Mouse (Mus musculus) hindbrain, postnatal 0 days (tissue): ENCODE results near the gene C3ar1. TPM values are rescaled to one million over a fixed set of nuclear protein-coding genes. Genes with fewer than 3 reads are reported as not detected.

Source experiments
- ATAC-seq: fragments of 200-750 bp; cut with Nextera tagmentation; 2 replicates; pipeline ENCODE4 v1.8.0; 2017; ENCODE audit warnings: mild to moderate bottlenecking, moderate TSS enrichment, moderate library complexity
- DNase-seq: peaks from one replicate; pipeline ENCODE4 v3.0.0-alpha.2; 2015; ENCODE audit warnings: low spot score
- H3K27ac ChIP-seq: fragments of 300-500 bp; sonication (generic); 2 replicates; pipeline ENCODE4 v1.5.1; 2014; ENCODE audit warnings: mild to moderate bottlenecking
- H3K27me3 ChIP-seq: fragments of 300-500 bp; sonication (generic); 2 replicates; pipeline ENCODE4 v1.6.1; 2014; ENCODE audit warnings: low read length, mixed read lengths; ENCODE audit not compliant: insufficient read depth
- H3K36me3 ChIP-seq: fragments of 300-500 bp; sonication (generic); 2 replicates; pipeline ENCODE4 v1.6.1; 2014; ENCODE audit warnings: low read length, mixed read lengths; ENCODE audit not compliant: insufficient read depth
- H3K4me1 ChIP-seq: fragments of 300-500 bp; sonication (generic); 2 replicates; pipeline ENCODE4 v1.6.1; 2014; ENCODE audit warnings: antibody characterized with exemption, low read length, mixed read lengths; ENCODE audit not compliant: insufficient read depth
- H3K4me2 ChIP-seq: fragments of 300-500 bp; sonication (generic); 2 replicates; pipeline ENCODE4 v1.6.1; 2014; ENCODE audit warnings: low read depth, mild to moderate bottlenecking, low read length, moderate library complexity, mixed read lengths
- H3K4me3 ChIP-seq: fragments of 300-500 bp; sonication (generic); 2 replicates; pipeline ENCODE4 v1.5.1; 2014; ENCODE audit warnings: low read length
- H3K9ac ChIP-seq: fragments of 300-500 bp; sonication (generic); replicated peaks from 2 replicates; pipeline ENCODE4 v1.6.1; 2014; ENCODE audit warnings: mild to moderate bottlenecking, low read length, moderate library complexity, mixed read lengths
- H3K9me3 ChIP-seq: fragments of 300-500 bp; sonication (generic); 2 replicates; pipeline ENCODE4 v1.6.1; 2016; ENCODE audit warnings: low read length, mixed read lengths
- CTCF ChIP-seq: IDR thresholded peaks from 2 replicates; pipeline ENCODE4 v1.5.1; 2016; ENCODE audit warnings: antibody characterized with exemption, control low read depth, low read depth
- WGBS: fragments of 180-500 bp; shearing (Covaris S2); extraction: QIAGEN DNeasy Blood & Tissue Kit; methylation state at CpG from one replicate; pipeline ENCODE4 v1.1.7; 2014; 5-methylcytosine and 5-hydroxymethylcytosine counted together
- polyA plus RNA-seq: library from polyadenylated mRNA; unstranded; fragments of >200 nt; fragmentation: Nextera tagmentation; extraction: Ambion mirVana; gene quantifications from 2 replicates; pipeline ENCODE4 v1.2.1, GENCODE M21; 2015
- total RNA-seq: library from RNA; depleted of rRNA; stranded (reverse); fragments of >200 nt; gene quantifications from 2 replicates; pipeline ENCODE4 v1.2.3, GENCODE M21; 2014

C3ar1 gene
- total and polyA plus RNA-seq, 2 experiments from 2014 or later = 1.4 to 2.2 TPM

DNA sequence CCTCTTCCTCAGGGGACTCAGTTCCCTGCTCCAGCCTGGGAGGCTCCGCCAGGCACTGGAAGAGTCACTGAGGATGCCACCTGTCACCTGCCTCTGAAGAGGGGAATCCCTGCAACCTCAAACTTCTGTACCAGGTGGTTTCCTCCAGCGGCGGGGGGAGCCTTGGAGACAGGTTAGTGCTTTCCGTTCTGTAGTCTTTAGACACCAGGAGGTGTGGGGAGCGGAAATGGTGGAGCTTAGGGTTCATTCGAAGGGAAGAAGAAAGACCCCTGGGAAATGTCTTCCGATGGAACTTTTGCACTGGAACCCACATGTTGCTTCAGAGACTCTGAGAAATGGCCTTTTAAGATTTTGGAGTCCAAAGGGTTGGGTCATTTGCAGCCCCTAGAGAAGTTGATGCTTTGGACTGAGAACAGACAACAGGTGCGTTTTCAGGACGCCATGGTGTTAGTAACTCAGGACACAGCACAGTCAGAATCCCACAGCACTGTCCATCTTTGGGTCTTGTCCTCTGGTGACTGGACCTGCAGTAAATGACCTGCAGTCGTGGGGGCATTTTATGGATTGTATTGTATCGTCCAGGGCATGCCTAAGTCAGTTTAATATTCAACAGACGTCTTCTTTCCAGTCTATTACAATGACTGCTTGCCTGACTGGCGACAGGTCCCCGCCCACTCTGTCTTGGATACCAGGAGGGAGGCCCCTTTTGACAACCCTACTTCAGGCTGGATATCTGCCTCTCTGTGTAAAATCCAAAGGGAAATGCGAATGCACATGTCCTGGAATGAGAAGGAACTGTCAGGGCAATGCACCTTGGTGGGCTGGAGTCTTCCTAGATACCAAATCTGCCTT lies 34.9 kb downstream of the C3ar1 start:
- Histone ChIP-seq H3K4me1 (peaks cover 20% of the 10 kb centered on the region), H3K4me2 (peak overlapping the region; percentile 99), H3K9ac (peak overlapping the region; percentile 94), H3K27me3 (no peaks in the 10 kb centered on the region), H3K36me3 (no peaks in the 10 kb centered on the region), H3K27ac (no peak overlapping the region), H3K4me3 (peak overlapping the region; percentile 99), H3K9me3 (no peaks in the 10 kb centered on the region)
- ATAC-seq (no peak), DNase-seq (no peak)
- no peak for TF ChIP-seq CTCF
- 17% methylated on average over 15 of the region's 15 CpGs for WGBS

DNA sequence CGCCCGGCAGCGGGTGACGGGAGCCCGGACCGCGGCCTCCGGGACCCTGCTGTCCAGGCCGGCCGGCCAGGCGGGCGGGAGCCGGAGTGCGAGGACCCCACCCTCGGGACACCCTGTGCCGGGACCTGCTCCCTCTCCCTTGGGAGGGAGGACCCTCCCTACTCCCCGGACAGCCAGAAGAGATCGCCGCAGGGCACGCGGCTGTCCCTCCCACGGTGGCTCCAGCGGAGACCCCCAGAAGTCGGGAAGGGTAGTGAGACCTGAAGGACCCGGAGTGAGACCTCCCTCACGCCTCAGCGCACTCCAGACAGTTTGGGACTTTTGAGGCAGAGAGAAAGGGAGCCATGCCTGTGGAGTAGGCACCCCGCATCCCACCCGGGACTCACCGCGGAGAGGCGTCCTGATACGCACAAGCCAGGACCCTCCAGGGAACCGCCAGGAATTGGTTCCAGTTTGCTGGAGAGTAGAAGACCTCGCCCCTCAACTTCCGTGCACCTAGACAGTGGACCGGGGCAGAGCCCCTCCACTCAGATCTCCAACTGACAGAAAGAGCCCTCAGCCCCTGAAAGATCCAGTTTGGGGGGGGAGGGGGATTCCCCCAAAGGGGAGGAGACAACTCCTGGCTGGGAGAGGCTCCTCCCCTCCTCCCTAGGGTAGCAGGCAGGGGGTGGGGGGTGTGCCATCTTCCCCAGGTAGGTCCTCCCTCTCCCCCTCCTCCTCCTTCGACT lies 35.7 kb downstream of the C3ar1 start:
- DNase-seq (peak; percentile 35), ATAC-seq (peak; percentile 78)
- H3K9ac ChIP-seq = peak overlapping the region; percentile 94
- peak overlapping the region; percentile 99 for H3K4me2 ChIP-seq
- peak overlapping the region; percentile 74 for H3K27ac ChIP-seq
- WGBS = under 1% methylated on average over 32 of the region's 38 CpGs
- H3K4me1 ChIP-seq = peaks cover 13% of the 10 kb centered on the region
- TF ChIP-seq CTCF = no peak
- no peaks in the 10 kb centered on the region for H3K27me3 ChIP-seq
- H3K9me3 ChIP-seq = no peaks in the 10 kb centered on the region
- no peaks in the 10 kb centered on the region for H3K36me3 ChIP-seq
- H3K4me3 ChIP-seq = peak overlapping the region; percentile 99

DNA sequence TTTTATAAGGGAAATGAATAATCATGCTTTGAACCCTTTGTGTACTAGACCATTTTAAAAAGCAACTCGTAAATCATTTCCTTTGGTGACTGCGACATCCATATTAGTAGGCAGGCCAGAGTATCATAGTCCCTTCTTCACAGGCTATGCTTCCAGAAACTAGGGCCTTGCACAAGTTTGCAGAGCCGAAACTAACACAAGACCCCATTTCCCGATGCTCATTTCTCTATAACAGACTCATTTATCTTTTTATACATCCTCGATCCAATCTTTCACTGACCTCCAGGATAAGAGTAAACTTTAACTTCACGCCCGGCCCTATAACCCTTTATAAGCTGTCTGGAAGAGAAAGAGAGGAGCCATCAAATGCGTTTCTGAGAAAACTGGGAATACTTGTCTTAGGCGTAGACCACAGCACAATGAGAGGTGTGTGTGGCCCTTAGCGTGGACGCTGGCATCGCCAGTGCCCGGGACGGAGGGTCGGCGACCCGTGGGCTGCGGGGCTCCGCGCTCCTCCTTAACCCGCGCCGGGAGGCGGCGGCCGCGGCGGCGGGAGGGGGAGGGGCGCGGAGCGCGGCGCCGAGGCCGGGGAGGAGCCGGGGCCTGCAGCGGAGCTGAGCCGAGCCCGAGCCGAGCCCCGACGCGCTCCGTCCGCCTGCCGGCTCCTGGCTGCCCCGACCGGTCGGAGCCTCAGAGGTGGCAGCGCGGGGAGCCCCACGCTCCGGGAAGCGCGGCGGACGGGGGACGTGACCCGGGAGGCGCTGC lies 36.5 kb downstream of the C3ar1 start, which contains the start of gene Foxj2:
Foxj2 (plus strand) TSS at position 609 of the 765 bp plus-strand sequence.
- ATAC-seq = peak; percentile 87
- DNase-seq = peak; percentile 78
- peak within 1 kb of the TSS; percentile 94 for H3K9ac ChIP-seq
- H3K4me1 ChIP-seq = peaks cover 12% of the 10 kb centered on the region
- H3K4me2 ChIP-seq = peak within 1 kb of the TSS; percentile 99
- H3K9me3 ChIP-seq = no peaks in the 10 kb centered on the region
- no peaks in the 10 kb centered on the region for H3K36me3 ChIP-seq
- H3K4me3 ChIP-seq = peak within 1 kb of the TSS; percentile 99
- peak within 1 kb of the TSS; percentile 74 for H3K27ac ChIP-seq
- no peak for TF ChIP-seq CTCF
- H3K27me3 ChIP-seq = no peaks in the 10 kb centered on the region
- 1% methylated on average over 54 of the region's 61 CpGs for WGBS

DNA sequence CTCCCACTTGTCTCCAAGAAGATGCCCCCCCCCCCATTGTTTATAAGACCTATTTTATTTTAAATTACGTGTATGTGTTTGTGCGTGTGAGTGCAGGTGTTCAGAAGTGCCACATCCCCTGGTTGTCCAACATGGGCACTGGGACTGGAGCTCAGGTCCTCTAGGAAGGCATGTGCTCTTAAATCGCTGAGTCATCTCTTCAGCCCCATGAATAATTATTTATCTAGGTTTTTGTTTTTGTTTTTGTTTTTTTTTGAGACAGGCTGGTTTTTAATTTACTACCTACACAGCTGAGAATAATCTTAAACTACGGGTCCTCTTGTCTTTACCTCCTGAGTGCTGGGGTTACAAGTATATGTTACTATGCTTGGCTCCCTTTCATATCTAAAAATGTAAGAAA lies 42.3 kb downstream of the C3ar1 start:
- no peak for DNase-seq
- H3K4me2 ChIP-seq = no peak overlapping the region
- TF ChIP-seq CTCF = no peak
- no peak overlapping the region for H3K4me3 ChIP-seq
- no peak overlapping the region for H3K27ac ChIP-seq
- no peaks in the 10 kb centered on the region for H3K27me3 ChIP-seq
- no peaks in the 10 kb centered on the region for H3K36me3 ChIP-seq
- H3K4me1 ChIP-seq = no peaks in the 10 kb centered on the region; the same call in 1 of the 2 replicates
- 87% methylated on average over 4 of the region's 4 CpGs for WGBS
- ATAC-seq = no peak
- no peaks in the 10 kb centered on the region for H3K9me3 ChIP-seq
- no peak overlapping the region for H3K9ac ChIP-seq

DNA sequence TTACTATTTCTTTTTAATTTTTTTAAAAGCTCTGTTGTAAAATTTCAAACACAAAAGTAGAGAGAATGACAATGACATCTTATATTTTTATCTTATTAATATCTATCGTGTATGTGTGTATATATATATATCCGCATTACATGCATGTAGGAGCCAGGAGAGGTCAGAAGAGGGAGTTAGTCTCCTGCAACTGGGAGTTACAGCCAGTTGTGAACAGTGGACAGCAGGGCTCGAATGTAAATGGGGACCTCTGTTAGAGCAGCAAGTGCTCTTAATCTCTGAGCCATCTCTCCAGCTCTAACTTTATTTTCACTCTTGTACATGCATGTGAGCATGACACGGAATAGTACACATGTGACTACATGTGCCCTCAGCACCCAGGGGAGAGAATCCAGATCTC lies 43.2 kb downstream of the C3ar1 start:
- no peak overlapping the region for H3K4me3 ChIP-seq
- ATAC-seq (no peak), DNase-seq (no peak)
- no peak overlapping the region for H3K4me2 ChIP-seq
- no peak overlapping the region for H3K27ac ChIP-seq
- H3K4me1 ChIP-seq = no peaks in the 10 kb centered on the region; the same call in 1 of the 2 replicates
- no peaks in the 10 kb centered on the region for H3K9me3 ChIP-seq
- peak; percentile 23; the same call in 1 of the 2 replicates for TF ChIP-seq CTCF
- no peaks in the 10 kb centered on the region for H3K36me3 ChIP-seq
- WGBS = 90% methylated on average over 4 of the region's 4 CpGs
- no peak overlapping the region for H3K9ac ChIP-seq
- H3K27me3 ChIP-seq = no peaks in the 10 kb centered on the region
